Mouse (Mus musculus) intestine, postnatal 0 days (tissue): ENCODE data around the gene 6330403K07Rik. TPM values are rescaled to one million over a fixed set of nuclear protein-coding genes. Genes with fewer than 3 reads are reported as not detected.
A peak's percentile ranks its signal among the peaks of the same experiment; 100 is the strongest.

Experiments used
- ATAC-seq: fragments of 200-750 bp; cut with Nextera tagmentation; 2 replicates; pipeline ENCODE4 v1.8.0; 2017; ENCODE audit warnings: mild to moderate bottlenecking, moderate TSS enrichment, moderate library complexity
- H3K27ac ChIP-seq: fragments of 300-500 bp; sonication (generic); 2 replicates; pipeline ENCODE4 v1.5.1; 2014; ENCODE audit warnings: mild to moderate bottlenecking, low read depth, low read length, moderate library complexity
- H3K27me3 ChIP-seq: fragments of 300-500 bp; sonication (generic); replicated peaks from 2 replicates; pipeline ENCODE4 v1.6.1; 2014; ENCODE audit warnings: low read length, mixed read lengths; ENCODE audit not compliant: control insufficient read depth, insufficient read depth
- H3K36me3 ChIP-seq: fragments of 300-500 bp; sonication (generic); 2 replicates; pipeline ENCODE4 v1.6.1; 2014; ENCODE audit warnings: mild to moderate bottlenecking, moderate library complexity; ENCODE audit not compliant: control insufficient read depth, insufficient read depth
- H3K4me1 ChIP-seq: fragments of 300-500 bp; sonication (generic); replicated peaks from 2 replicates; pipeline ENCODE4 v1.6.1; 2014; ENCODE audit warnings: antibody characterized with exemption, low read length, mixed read lengths; ENCODE audit not compliant: control insufficient read depth, insufficient read depth
- H3K4me2 ChIP-seq: fragments of 300-500 bp; sonication (generic); replicated peaks from 2 replicates; pipeline ENCODE4 v1.6.1; 2014; ENCODE audit warnings: low read depth, mild to moderate bottlenecking, moderate library complexity
- H3K4me3 ChIP-seq: fragments of 300-500 bp; sonication (generic); 2 replicates; pipeline ENCODE4 v1.5.1; 2014; ENCODE audit warnings: low read depth, low read length
- H3K9ac ChIP-seq: fragments of 300-500 bp; sonication (generic); 2 replicates; pipeline ENCODE4 v1.6.1; 2014; ENCODE audit warnings: mild to moderate bottlenecking, low read depth, low read length
- H3K9me3 ChIP-seq: fragments of 300-500 bp; sonication (generic); 2 replicates; pipeline ENCODE4 v1.6.1; 2016; ENCODE audit warnings: mixed run types; ENCODE audit not compliant: control insufficient read depth
- CTCF ChIP-seq: sonication (generic); IDR thresholded peaks from 2 replicates; pipeline ENCODE4 v1.5.1; 2016; ENCODE audit warnings: low read depth, mild to moderate bottlenecking, control low read depth, antibody characterized with exemption, moderate library complexity
- WGBS: fragments of 180-500 bp; shearing (Covaris S2); extraction: QIAGEN DNeasy Blood & Tissue Kit; methylation state at CpG from one replicate; pipeline ENCODE4 v1.1.7; 2014; 5-methylcytosine and 5-hydroxymethylcytosine counted together
- polyA plus RNA-seq: library from polyadenylated mRNA; unstranded; fragments of >200 nt; fragmentation: Nextera tagmentation; extraction: Ambion mirVana; gene quantifications from 2 replicates; pipeline ENCODE4 v1.2.1, GENCODE M21; 2015

The 6330403K07Rik gene
- 17.6 and 20.4 TPM in 2 replicates for polyA plus RNA-seq

DNA sequence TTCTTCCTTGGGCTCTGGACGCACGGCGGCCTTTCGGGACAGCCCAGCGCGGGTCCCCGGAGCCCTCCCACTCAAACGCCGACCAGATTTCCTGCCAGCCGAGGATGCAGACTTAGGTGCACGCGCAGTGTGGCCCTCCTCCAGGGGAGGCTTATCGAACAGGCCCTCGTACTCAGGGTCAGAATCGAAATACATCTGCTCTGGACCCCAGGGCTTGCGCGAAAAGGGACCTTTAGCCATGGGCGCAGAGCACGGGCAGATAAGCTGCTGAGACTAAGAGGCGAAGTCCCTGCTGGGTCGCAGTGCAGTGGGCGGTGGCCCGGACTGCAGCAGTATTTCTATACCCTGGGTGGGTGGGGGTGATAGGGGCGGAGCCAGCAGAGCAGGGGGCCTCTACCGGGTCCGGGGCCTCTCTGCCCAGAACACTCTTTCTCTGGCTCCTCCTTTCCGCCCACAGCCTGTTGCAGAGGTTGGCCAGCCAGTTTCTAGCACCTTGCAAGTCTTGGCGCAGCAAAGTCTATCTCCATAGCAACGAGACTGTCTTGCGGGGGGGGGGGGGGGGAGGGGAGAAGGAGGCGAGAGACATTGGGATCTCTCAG lies at the start of gene 6330403K07Rik:
Gene 6330403K07Rik (minus strand): TSS at position 351 of the 599 bp plus-strand sequence.
- no peak for TF ChIP-seq CTCF
- 2% methylated on average over 28 of the region's 31 CpGs for WGBS
- H3K4me2 ChIP-seq, result peak within 1 kb of the TSS; percentile 77
- H3K9ac ChIP-seq, result peak within 1 kb of the TSS; percentile 26; the same call in 1 of the 2 replicates
- H3K36me3 ChIP-seq, result no peaks in the 10 kb centered on the region
- H3K27me3 ChIP-seq, result no peaks in the 10 kb centered on the region
- H3K4me1 ChIP-seq, result no peaks in the 10 kb centered on the region; the same call in 1 of the 2 replicates
- peak within 1 kb of the TSS; percentile 43 for H3K4me3 ChIP-seq
- H3K9me3 ChIP-seq, result no peaks in the 10 kb centered on the region
- H3K27ac ChIP-seq, result no peak within 1 kb of the TSS
- ATAC-seq, result peak; percentile 65

DNA sequence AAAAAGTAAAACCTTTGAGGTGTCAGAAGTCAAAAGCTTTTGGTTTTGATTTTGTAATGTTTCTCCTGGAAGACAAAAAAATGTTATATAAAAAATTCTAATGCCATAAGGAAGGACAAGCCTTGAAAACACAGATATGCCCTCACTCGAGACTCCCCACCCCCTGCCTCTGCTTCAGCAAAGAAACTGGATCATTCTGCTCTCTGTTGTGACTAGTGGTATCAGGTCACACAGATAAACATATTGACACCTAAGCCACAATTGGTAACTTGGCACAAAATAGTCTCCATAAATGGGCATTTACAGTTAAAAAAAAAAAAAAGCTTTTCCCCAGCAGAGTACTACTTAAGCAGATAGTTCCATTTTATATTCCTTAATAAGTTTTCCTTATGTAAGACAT lies 43.0 kb upstream of the 6330403K07Rik start:
- no peaks in the 10 kb centered on the region for H3K4me1 ChIP-seq
- no peak overlapping the region for H3K4me2 ChIP-seq
- no peak overlapping the region for H3K27ac ChIP-seq
- no peak overlapping the region for H3K9ac ChIP-seq
- H3K27me3 ChIP-seq, result no peaks in the 10 kb centered on the region
- 60% methylated on average over 1 of the region's 1 CpGs for WGBS
- H3K36me3 ChIP-seq, result no peaks in the 10 kb centered on the region
- no peak for ATAC-seq
- no peaks in the 10 kb centered on the region for H3K9me3 ChIP-seq
- TF ChIP-seq CTCF, result no peak
- H3K4me3 ChIP-seq, result no peak overlapping the region

DNA sequence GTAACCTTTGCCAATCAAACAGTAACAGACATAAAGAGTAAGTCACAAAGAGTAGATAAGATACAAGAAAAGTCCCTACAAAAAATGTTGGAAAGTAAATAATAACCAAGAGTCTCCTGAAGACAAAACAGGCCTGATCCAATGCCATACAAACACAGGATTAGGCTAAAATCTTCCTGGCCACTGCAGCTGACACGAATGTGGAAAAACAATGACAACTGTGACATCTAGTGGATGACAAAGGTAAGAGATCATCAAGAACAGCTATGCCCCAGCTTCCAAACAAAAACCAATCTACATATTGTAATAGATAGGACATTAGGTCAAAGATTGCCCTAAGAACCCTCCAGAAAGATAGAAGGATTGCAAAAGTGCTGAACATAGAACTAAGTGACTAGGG lies 19.2 kb upstream of the 6330403K07Rik start:
- Histone ChIP-seq H3K27me3 (no peaks in the 10 kb centered on the region), H3K9ac (no peak overlapping the region), H3K36me3 (no peaks in the 10 kb centered on the region), H3K27ac (no peak overlapping the region), H3K9me3 (no peaks in the 10 kb centered on the region), H3K4me1 (no peaks in the 10 kb centered on the region), H3K4me2 (no peak overlapping the region), H3K4me3 (no peak overlapping the region)
- ATAC-seq, result no peak
- WGBS, result 0% methylated on average over 1 of the region's 1 CpGs
- peak; percentile 74 for TF ChIP-seq CTCF

DNA sequence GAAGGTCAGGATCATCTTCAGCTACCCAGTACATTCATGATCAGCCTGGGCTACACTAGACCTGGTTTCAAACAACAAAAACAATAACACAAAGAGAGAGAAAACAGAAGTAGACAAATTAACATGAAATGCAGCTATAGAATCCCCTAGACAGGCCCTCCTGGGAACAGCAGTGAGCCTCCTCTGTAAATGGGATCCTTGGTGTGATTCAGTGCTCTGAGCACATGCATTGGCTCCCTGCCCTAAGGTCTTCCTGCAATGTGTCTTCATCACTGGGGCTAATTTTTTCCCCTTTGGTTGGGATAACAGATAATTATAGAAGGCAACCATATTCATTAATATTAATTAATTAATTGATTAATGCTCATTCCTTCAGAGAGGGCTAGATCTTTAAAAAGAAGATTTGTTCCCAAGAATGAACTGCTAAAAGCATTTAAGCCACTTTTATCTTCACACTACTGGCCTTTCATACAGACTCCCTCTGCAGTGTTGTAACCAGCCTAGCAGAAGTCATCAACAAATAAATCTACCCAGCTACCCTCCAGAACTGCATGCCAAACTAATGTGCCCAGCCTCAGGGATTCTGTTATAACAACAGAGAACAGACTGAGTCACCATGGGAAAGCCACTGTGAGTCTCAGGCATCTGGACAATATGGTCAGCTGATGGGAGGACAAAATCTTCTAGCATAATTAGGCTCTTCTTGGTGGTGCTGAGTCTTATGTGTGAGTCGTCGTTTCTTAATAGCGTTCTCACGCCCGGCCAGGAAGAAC lies 6.4 kb upstream of the 6330403K07Rik start:
- ATAC-seq, result no peak
- Histone ChIP-seq H3K27me3 (no peaks in the 10 kb centered on the region), H3K9me3 (no peaks in the 10 kb centered on the region), H3K4me3 (no peak overlapping the region), H3K36me3 (no peaks in the 10 kb centered on the region), H3K9ac (no peak overlapping the region), H3K4me1 (no peaks in the 10 kb centered on the region), H3K4me2 (no peak overlapping the region), H3K27ac (no peak overlapping the region)
- 94% methylated on average over 5 of the region's 5 CpGs for WGBS
- no peak for TF ChIP-seq CTCF

DNA sequence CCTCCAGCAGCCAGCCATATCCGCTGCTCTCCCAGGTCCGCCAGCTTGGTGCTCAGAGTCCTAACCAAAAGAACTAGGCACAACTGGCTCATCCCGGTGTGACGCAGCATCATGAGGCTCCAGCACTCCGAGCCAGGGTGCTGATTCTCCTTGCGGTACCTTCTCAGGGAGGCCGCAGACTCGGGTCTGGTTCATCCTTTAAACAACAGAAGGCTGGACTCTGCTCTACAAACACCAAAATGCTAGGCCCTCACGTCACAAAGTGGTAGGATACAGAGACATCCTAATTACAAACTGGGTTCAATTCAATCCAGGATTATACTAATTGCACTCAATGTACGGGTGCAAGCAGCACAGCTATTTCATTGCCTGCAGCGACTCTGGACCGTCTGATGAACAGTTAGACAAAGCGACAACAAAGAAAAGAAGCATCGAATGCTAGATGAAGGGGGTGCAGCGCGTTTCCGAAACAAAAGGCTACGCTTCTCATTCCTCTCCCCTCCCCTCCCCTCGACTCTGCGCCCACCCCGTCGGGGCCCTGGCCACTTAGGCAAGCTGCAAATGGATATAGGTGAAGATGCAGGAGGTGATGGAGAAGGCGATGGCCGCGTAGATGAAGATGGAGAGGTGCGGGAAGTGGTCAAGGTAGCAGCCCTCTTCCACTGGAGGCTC lies 686 bp downstream of the 6330403K07Rik start:
- no peak for TF ChIP-seq CTCF
- Histone ChIP-seq H3K4me1 (no peaks in the 10 kb centered on the region; the same call in 1 of the 2 replicates), H3K9ac (peak overlapping the region; percentile 26; the same call in 1 of the 2 replicates), H3K27ac (no peak overlapping the region), H3K27me3 (no peaks in the 10 kb centered on the region), H3K4me2 (peak overlapping the region; percentile 77), H3K4me3 (peak overlapping the region; percentile 43), H3K9me3 (no peaks in the 10 kb centered on the region), H3K36me3 (0 out of 2 replicates have a peak, but pooled peaks cover under 1% of the 10 kb centered on the region)
- ATAC-seq, result no peak
- WGBS, result 12% methylated on average over 26 of the region's 26 CpGs

DNA sequence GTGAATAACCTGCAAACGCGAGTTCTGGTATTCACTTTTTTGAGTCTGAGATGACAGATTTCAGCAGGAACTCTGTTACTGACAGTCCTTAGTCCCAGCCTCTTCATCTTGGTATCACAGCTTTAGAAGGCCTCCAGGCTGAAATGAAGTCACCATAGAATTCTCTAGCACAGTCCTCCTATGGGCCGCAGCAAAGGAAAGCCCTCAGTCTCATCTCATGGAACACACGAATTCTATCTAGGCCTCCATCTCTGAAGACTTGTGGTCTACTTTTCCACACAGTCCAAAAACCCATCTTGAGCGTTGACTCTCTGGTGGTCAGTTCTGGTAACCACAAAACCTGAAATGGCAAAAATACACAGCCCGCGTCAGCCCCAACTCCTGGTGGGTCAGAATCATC lies 1.2 kb downstream of the 6330403K07Rik start:
- Histone ChIP-seq H3K36me3 (peaks cover 5% of the 10 kb centered on the region; the same call in 1 of the 2 replicates), H3K9me3 (no peaks in the 10 kb centered on the region), H3K4me1 (no peaks in the 10 kb centered on the region; the same call in 1 of the 2 replicates), H3K9ac (no peak overlapping the region), H3K27ac (no peak overlapping the region), H3K27me3 (no peaks in the 10 kb centered on the region), H3K4me3 (peak overlapping the region; percentile 43; the same call in 1 of the 2 replicates), H3K4me2 (peak overlapping the region; percentile 77; the same call in 1 of the 2 replicates)
- WGBS, result 66% methylated on average over 7 of the region's 7 CpGs
- no peak for TF ChIP-seq CTCF
- ATAC-seq, result no peak
